Mouse (Mus musculus): ENCODE results near the gene Man1a. TPM values are rescaled to one million over a fixed set of nuclear protein-coding genes. Genes with fewer than 3 reads are reported as not detected.

Man1a gene
- 5.8 and 6.4 TPM in 2 replicates for polyA plus RNA-seq (2014; fragmentation: Nextera tagmentation; extraction: Ambion mirVana)

GRCm38 (mm10) chr10:54076420-54076819 lies at the start of gene Man1a:
Gene Man1a (minus strand): TSS chr10:54076609.
- peak within 1 kb of the TSS; percentile 99 for H3K4me2 ChIP-seq (ENCODE audit: low read length)
- peak; percentile 31 for DNase-seq
- WGBS, result 7% methylated on average over 4 of the region's 4 CpGs
- peak within 1 kb of the TSS; percentile 64 for H3K9ac ChIP-seq (replicated peaks; ENCODE audit: low read length)
- H3K36me3 ChIP-seq (ENCODE audit: control insufficient read depth, insufficient read depth, low read length), result no peaks in the 10 kb centered on the region
- H3K4me1 ChIP-seq (ENCODE audit: control insufficient read depth, insufficient read depth, low read length), result 0 out of 2 replicates have a peak, but pooled peaks cover 3% of the 10 kb centered on the region
- peak within 1 kb of the TSS; percentile 77 for H3K4me3 ChIP-seq (replicated peaks; ENCODE audit: low read depth, low read length)
- H3K27me3 ChIP-seq (ENCODE audit: control insufficient read depth, insufficient read depth, low read length), result peaks cover 9% of the 10 kb centered on the region; the same call in 1 of the 2 replicates
- H3K27ac ChIP-seq (replicated peaks; ENCODE audit: low read depth, low read length), result no peak within 1 kb of the TSS
- ATAC-seq (ENCODE audit: low FRiP score, low TSS enrichment), result no peak
- no peaks in the 10 kb centered on the region for H3K9me3 ChIP-seq (ENCODE audit: control insufficient read depth, low read length)

- WGBS, result 85% methylated on average over 4 of the region's 4 CpGs
- no peak for DNase-seq
- no peak overlapping the region for H3K9ac ChIP-seq (replicated peaks; ENCODE audit: low read length)
- H3K4me2 ChIP-seq (ENCODE audit: low read length), result no peak overlapping the region
- no peaks in the 10 kb centered on the region for H3K36me3 ChIP-seq (ENCODE audit: control insufficient read depth, insufficient read depth, low read length)
- no peaks in the 10 kb centered on the region for H3K27me3 ChIP-seq (ENCODE audit: control insufficient read depth, insufficient read depth, low read length)
- ATAC-seq (ENCODE audit: low FRiP score, low TSS enrichment), result no peak
- no peaks in the 10 kb centered on the region for H3K9me3 ChIP-seq (ENCODE audit: control insufficient read depth, low read length)
- no peak overlapping the region for H3K4me3 ChIP-seq (replicated peaks; ENCODE audit: low read depth, low read length)
- H3K27ac ChIP-seq (replicated peaks; ENCODE audit: low read depth, low read length), result no peak overlapping the region
- H3K4me1 ChIP-seq (ENCODE audit: control insufficient read depth, insufficient read depth, low read length), result no peaks in the 10 kb centered on the region
Measured at GRCm38 (mm10) chr10:54121816-54122215, 45.4 kb upstream of the Man1a start.

GRCm38 (mm10) chr10:54120375-54120774 lies 44.0 kb upstream of the Man1a start:
- Histone ChIP-seq H3K36me3 (ENCODE audit: control insufficient read depth, insufficient read depth, low read length) (no peaks in the 10 kb centered on the region), H3K4me1 (ENCODE audit: control insufficient read depth, insufficient read depth, low read length) (no peaks in the 10 kb centered on the region), H3K9ac (replicated peaks; ENCODE audit: low read length) (no peak overlapping the region), H3K4me3 (replicated peaks; ENCODE audit: low read depth, low read length) (no peak overlapping the region), H3K4me2 (ENCODE audit: low read length) (no peak overlapping the region), H3K9me3 (ENCODE audit: control insufficient read depth, low read length) (no peaks in the 10 kb centered on the region), H3K27me3 (ENCODE audit: control insufficient read depth, insufficient read depth, low read length) (no peaks in the 10 kb centered on the region), H3K27ac (replicated peaks; ENCODE audit: low read depth, low read length) (no peak overlapping the region)
- DNase-seq (no peak), ATAC-seq (ENCODE audit: low FRiP score, low TSS enrichment) (no peak)
- WGBS, result 81% methylated on average over 2 of the region's 2 CpGs

GRCm38 (mm10) chr10:54119303-54119702 lies 42.9 kb upstream of the Man1a start:
- no peaks in the 10 kb centered on the region for H3K4me1 ChIP-seq (ENCODE audit: control insufficient read depth, insufficient read depth, low read length)
- H3K27me3 ChIP-seq (ENCODE audit: control insufficient read depth, insufficient read depth, low read length), result no peaks in the 10 kb centered on the region
- H3K4me3 ChIP-seq (replicated peaks; ENCODE audit: low read depth, low read length), result no peak overlapping the region
- H3K36me3 ChIP-seq (ENCODE audit: control insufficient read depth, insufficient read depth, low read length), result no peaks in the 10 kb centered on the region
- H3K9me3 ChIP-seq (ENCODE audit: control insufficient read depth, low read length), result no peaks in the 10 kb centered on the region
- WGBS, result 93% methylated on average over 2 of the region's 2 CpGs
- ATAC-seq (ENCODE audit: low FRiP score, low TSS enrichment), result no peak
- no peak for DNase-seq
- no peak overlapping the region for H3K9ac ChIP-seq (replicated peaks; ENCODE audit: low read length)
- H3K27ac ChIP-seq (replicated peaks; ENCODE audit: low read depth, low read length), result no peak overlapping the region
- H3K4me2 ChIP-seq (ENCODE audit: low read length), result no peak overlapping the region

- H3K9ac ChIP-seq (replicated peaks; ENCODE audit: low read length), result no peak overlapping the region
- H3K27me3 ChIP-seq (ENCODE audit: control insufficient read depth, insufficient read depth, low read length), result no peaks in the 10 kb centered on the region
- no peak overlapping the region for H3K4me2 ChIP-seq (ENCODE audit: low read length)
- DNase-seq (no peak), ATAC-seq (ENCODE audit: low FRiP score, low TSS enrichment) (no peak)
- no peaks in the 10 kb centered on the region for H3K9me3 ChIP-seq (ENCODE audit: control insufficient read depth, low read length)
- no peak overlapping the region for H3K27ac ChIP-seq (replicated peaks; ENCODE audit: low read depth, low read length)
- no peaks in the 10 kb centered on the region for H3K36me3 ChIP-seq (ENCODE audit: control insufficient read depth, insufficient read depth, low read length)
- 87% methylated on average over 4 of the region's 4 CpGs for WGBS
- no peak overlapping the region for H3K4me3 ChIP-seq (replicated peaks; ENCODE audit: low read depth, low read length)
- no peaks in the 10 kb centered on the region for H3K4me1 ChIP-seq (ENCODE audit: control insufficient read depth, insufficient read depth, low read length)
Measured at GRCm38 (mm10) chr10:54118223-54118912, 42.0 kb upstream of the Man1a start.

- H3K4me1 ChIP-seq (ENCODE audit: control insufficient read depth, insufficient read depth, low read length), result no peaks in the 10 kb centered on the region
- no peak overlapping the region for H3K27ac ChIP-seq (replicated peaks; ENCODE audit: low read depth, low read length)
- 92% methylated on average over 4 of the region's 4 CpGs for WGBS
- no peak overlapping the region for H3K9ac ChIP-seq (replicated peaks; ENCODE audit: low read length)
- H3K4me3 ChIP-seq (replicated peaks; ENCODE audit: low read depth, low read length), result no peak overlapping the region
- ATAC-seq (ENCODE audit: low FRiP score, low TSS enrichment) (no peak), DNase-seq (no peak)
- H3K4me2 ChIP-seq (ENCODE audit: low read length), result no peak overlapping the region
- H3K36me3 ChIP-seq (ENCODE audit: control insufficient read depth, insufficient read depth, low read length), result no peaks in the 10 kb centered on the region
- no peaks in the 10 kb centered on the region for H3K9me3 ChIP-seq (ENCODE audit: control insufficient read depth, low read length)
- no peaks in the 10 kb centered on the region for H3K27me3 ChIP-seq (ENCODE audit: control insufficient read depth, insufficient read depth, low read length)
Measured at GRCm38 (mm10) chr10:54117763-54118162, 41.4 kb upstream of the Man1a start.

- DNase-seq (no peak), ATAC-seq (ENCODE audit: low FRiP score, low TSS enrichment) (peak; percentile 26; the same call in 1 of the 2 replicates)
- Histone ChIP-seq H3K4me1 (ENCODE audit: control insufficient read depth, insufficient read depth, low read length) (no peaks in the 10 kb centered on the region), H3K4me3 (replicated peaks; ENCODE audit: low read depth, low read length) (no peak overlapping the region), H3K36me3 (ENCODE audit: control insufficient read depth, insufficient read depth, low read length) (no peaks in the 10 kb centered on the region), H3K4me2 (ENCODE audit: low read length) (no peak overlapping the region), H3K27ac (replicated peaks; ENCODE audit: low read depth, low read length) (no peak overlapping the region), H3K27me3 (ENCODE audit: control insufficient read depth, insufficient read depth, low read length) (no peaks in the 10 kb centered on the region), H3K9ac (replicated peaks; ENCODE audit: low read length) (no peak overlapping the region), H3K9me3 (ENCODE audit: control insufficient read depth, low read length) (no peaks in the 10 kb centered on the region)
- 89% methylated on average over 4 of the region's 4 CpGs for WGBS
Measured at GRCm38 (mm10) chr10:54103671-54104070, 27.3 kb upstream of the Man1a start.

- H3K9ac ChIP-seq (replicated peaks; ENCODE audit: low read length), result no peak overlapping the region
- DNase-seq, result no peak
- ATAC-seq (ENCODE audit: low FRiP score, low TSS enrichment), result no peak
- H3K27ac ChIP-seq (replicated peaks; ENCODE audit: low read depth, low read length), result no peak overlapping the region
- H3K36me3 ChIP-seq (ENCODE audit: control insufficient read depth, insufficient read depth, low read length), result no peaks in the 10 kb centered on the region
- H3K4me3 ChIP-seq (replicated peaks; ENCODE audit: low read depth, low read length), result no peak overlapping the region
- no peak overlapping the region for H3K4me2 ChIP-seq (ENCODE audit: low read length)
- no peaks in the 10 kb centered on the region for H3K27me3 ChIP-seq (ENCODE audit: control insufficient read depth, insufficient read depth, low read length)
- H3K9me3 ChIP-seq (ENCODE audit: control insufficient read depth, low read length), result no peaks in the 10 kb centered on the region
- no peaks in the 10 kb centered on the region for H3K4me1 ChIP-seq (ENCODE audit: control insufficient read depth, insufficient read depth, low read length)
Measured at GRCm38 (mm10) chr10:54092081-54092480, 15.7 kb upstream of the Man1a start.

GRCm38 (mm10) chr10:54089923-54090322 lies 13.5 kb upstream of the Man1a start:
- Histone ChIP-seq H3K4me3 (replicated peaks; ENCODE audit: low read depth, low read length) (no peak overlapping the region), H3K4me2 (ENCODE audit: low read length) (no peak overlapping the region), H3K9me3 (ENCODE audit: control insufficient read depth, low read length) (no peaks in the 10 kb centered on the region), H3K9ac (replicated peaks; ENCODE audit: low read length) (no peak overlapping the region), H3K27me3 (ENCODE audit: control insufficient read depth, insufficient read depth, low read length) (no peaks in the 10 kb centered on the region), H3K4me1 (ENCODE audit: control insufficient read depth, insufficient read depth, low read length) (no peaks in the 10 kb centered on the region), H3K36me3 (ENCODE audit: control insufficient read depth, insufficient read depth, low read length) (no peaks in the 10 kb centered on the region), H3K27ac (replicated peaks; ENCODE audit: low read depth, low read length) (no peak overlapping the region)
- no peak; the same call in 1 of the 2 replicates for ATAC-seq (ENCODE audit: low FRiP score, low TSS enrichment)
- DNase-seq, result no peak
- 92% methylated on average over 6 of the region's 6 CpGs for WGBS

All from midbrain, embryonic 14.5 days (tissue).